Mouse (Mus musculus) c-Kit-positive CD71-negative TER-119-negative erythroid progenitor cells, embryonic 14.5 days (primary cell): ENCODE data around the gene Dgkz.

Source experiments
- DNase-seq: peaks from one replicate; pipeline ENCODE4 v3.0.0-alpha.2; 2013; ENCODE audit warnings: low read depth

The Dgkz gene

DNA sequence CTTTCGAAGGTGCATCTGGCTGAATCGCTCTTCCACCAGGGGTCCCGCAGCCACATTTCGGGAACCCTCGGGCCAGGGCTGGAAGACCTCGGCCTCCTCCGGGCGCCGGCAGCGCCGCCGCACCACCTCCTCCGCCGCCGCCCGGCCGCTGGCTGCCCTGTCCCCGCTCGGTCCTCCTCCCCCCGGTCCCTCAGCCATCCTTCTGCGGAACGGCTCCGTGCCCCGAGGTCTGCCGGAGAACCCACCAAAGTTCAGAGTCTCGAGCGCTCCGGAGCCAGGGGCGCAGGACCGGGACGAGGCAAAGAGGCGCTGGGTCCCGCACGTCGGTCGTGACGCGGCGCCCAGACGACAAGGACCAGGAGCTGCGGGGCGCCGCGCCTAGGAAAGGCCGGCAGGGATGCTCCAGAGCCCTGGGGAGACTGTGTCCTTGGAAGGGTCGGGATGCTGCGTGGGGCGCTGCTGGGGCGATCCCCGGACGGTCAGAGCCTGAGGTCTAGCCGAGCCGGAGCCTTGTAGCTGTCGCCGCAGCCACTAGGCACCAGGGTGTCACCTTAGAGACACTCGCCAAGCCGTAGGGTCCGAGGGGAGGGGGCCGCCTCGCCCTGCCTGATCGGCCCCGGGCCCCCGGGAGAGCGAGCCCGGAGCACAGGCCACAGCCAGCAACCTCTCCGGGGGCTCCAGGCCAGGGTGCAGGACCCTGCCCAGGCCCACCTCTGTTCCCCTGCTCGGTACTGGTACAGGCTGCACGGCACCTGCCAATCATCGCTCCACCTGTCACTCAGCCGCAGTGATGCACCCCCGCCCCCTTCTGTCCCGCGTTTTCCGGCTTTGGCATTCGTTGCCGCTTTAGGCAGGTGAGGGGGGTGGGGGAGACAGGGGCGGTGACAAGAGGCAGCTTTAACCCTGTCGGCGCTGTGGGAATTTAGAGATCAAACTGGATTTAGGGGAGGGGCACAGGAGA, at the start of gene Dgkz:
TSS of gene Dgkz (minus strand) at position 284 of the 961 bp plus-strand sequence.
- DNase-seq = no peak

DNA sequence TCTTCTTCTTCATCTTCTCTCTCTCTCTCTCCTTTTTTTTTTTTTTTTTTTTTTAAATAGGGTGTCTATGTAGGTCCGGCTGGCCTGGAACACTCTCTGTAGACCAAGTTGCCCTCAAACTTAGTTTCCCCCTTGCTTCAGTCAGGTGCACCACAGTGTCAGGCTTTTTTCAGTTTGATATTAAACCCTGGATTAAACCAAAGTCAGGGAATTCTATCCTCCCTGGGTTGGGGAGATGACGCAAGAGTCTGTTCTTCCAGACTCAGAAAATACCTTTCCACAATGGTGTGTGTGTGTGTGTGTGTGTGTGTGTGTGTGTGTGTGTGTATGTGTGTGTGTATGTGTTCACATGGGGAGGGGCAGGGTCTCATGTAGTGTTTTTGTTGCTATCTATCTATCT, 49.5 kb upstream of the Dgkz start:
- DNase-seq = no peak

DNA sequence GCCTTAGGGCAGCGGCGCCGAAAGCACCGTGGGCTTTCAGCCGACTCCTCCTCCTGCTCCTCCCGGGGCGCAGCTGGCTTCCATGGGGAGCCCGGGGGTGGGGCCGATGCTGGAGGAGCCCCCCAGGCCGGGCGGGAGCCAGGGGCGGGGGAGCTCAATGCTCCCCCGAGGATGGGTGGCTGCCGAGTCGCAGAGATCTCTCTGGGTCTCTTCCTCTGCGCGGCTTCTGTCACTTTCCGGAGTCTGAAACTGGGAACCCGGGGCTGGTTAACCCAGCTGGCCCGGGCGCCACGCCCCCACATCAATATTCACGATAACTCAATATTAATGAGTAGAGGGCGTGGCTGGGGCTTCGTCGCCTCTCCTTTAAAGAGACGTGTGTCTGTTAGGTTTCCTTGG, 48.6 kb upstream of the Dgkz start, which contains the start of gene Creb3l1:
TSS of gene Creb3l1 (minus strand) at position 229 of the 399 bp plus-strand sequence.
- DNase-seq = no peak

DNA sequence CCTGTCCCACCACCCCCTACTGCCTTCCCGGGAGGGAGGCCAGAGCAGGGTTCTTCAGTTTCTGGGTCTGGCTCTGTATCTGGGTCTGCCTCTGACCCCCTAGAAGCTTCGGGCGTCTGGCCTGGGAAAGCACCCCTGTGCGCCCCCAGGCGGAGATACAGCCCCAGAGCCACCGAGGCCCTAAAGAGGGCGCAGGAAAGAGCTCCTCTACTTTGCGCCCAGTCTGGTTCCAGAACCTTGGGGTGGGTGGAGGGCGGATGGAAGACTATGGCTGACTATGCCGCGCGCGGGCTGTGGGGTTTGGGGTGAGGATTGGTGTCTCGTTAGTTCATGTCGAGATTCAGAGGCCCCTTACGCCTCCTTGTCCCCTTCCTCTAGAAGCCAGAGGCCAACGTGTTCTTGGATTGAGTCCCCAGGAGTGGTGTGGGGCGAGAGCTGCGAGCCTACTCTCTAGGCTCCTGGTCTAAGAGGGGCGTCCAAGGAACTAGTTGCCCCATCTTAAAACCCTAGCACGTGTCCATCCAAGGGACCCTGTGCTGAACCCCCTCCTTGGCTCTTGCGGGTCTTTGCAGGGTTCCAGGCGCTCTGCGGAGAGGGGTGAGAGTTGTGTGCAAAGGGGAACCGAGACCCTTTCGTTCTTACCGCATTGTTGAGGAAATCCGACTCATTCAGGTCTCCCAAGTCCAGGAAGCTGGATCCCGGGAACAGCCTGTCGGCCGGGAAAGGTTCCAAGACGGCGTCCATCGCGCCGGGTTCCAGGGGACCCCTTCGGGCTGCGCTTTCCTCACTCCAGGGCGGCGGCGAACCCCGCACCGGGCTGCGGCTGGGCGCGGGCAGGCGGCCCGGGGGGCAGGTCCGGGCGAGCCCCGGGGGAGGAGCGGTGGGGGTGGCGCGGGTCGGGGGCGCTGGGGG, 48.0 kb upstream of the Dgkz start:
- no peak for DNase-seq

DNA sequence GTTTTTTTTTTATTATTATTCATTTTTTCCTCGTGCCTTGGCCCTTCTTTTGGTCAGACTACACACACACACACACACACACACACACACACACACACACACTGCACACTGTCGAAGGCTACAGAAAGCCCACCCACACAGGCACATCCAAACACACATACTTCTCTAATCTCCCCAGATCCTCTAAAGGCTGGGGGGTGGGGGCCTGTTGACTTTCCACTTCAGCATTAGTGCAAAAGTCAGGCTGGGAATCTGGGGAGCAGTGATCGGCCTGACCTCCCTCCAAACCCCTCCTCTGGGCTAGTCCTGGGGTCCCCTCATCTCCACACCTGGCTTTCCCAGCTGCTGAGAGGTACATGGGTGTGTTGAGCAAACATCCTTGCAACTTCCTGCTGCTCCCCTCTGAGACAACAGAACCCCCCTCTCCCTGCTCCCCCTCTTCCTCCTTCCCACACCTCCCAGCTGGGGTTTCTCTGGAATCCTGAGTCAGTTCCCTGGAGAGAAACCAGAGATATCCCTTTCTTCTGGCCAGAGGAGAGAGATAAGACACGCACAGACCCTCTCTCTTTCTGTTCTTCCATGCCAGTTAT, 45.1 kb upstream of the Dgkz start:
- no peak for DNase-seq

DNA sequence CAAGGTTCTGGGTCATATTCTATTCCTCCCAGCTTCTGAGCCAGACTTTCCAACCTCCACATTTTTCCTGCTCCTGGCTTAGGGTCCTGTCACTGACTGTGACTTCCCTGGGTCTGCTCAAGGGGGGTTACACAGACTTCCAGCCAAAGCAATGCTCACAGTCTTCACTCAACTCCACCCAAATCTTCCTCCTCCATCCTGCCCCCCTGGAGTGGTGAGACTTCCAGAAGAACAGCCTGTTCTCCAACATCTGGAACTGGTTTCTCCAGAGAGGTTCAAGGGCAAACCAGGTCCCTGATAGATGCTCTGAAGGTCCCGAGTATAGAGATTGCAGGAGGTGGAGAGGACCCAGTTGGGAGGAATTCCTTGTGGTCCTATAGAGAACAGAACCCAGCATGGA, 41.8 kb upstream of the Dgkz start:
- DNase-seq = no peak

DNA sequence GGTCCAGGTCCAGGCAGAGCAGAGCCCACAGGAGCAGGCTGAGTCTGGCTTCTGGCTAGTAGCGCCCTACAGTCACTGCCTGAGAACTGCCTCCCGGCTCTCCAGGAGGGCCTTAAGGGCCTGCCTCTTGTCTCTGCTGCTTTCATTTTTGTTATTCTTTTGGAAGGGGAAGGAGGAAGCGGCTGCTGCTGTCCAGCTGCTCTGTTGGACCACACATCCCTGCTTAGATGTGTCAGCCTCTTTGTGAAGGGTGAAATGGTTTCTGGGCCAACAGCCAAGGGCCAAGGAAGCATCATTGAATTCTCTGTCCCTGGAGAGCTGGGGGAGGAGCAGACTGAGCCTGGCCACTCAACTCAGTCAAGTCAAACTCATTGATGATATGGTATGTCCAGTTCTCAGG, 41.3 kb upstream of the Dgkz start:
- no peak for DNase-seq

DNA sequence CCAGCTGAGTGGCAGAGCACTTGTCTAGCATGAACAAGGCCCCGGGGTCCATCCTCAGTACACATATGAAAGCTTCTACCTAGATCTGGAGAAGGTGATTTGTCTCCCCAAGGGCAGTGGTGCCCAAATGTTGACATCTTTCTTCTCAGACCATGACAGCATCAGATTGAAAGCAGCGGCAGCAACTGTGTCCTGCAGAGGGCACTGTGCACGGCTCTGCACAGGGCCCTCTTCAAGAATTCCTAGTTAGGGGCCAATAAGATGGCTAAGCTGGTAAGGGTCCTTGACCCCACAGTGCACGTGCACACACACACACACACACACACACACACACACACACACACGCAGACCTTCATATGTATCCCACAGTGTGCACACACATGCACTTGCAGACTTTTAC, 39.2 kb upstream of the Dgkz start:
- no peak for DNase-seq

DNA sequence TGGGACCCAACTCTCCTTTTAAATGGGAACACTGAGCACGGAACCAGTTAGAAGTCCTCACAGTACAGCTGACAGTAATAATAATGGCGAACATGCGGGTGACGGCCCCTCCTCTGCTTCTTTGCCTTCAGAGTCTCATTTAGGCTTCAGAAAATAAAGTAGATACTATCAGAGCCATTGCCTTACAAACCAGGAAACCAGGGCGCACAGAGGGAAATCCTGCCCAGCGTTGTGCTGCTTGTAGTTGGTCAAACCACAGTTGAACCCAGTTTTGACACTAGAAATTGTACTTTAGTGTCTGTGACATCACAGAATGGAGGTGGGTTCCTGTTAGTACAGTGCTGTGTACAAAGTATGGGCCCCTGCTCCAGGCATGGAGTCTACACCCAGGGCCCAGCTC, 38.6 kb upstream of the Dgkz start:
- DNase-seq = no peak

DNA sequence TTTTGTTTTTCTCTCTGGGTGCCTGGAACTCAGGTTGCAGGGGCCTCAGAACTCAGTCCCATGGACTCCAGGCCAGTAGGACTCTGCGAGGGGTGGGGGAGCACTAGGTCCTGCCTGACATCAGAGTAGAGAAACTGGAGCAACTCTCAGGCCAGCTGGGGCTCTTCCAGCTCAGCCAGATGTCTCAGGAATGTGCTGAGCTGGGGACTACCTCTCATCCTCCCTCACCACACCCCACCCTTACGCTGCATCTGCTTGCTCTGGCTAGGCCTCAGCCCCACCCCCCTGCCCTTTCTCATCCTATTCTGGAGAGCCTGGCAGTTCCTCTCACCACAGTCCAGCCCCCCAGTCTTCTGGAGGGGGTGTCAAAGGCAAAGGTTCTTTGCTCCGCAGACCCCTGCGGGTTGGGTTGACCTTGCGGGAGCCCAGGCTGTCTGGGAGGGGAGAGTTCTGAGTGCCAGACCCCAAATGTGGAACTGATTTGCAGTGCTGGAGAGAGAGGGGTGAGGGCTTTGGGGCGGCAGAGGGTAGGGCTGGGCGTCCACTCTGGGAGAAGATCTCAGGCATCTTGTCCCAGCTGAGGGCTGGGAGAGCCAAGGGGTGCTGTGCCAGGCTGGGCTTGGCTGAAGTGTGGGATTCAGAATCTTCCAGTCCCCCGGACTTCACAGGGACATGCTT, 37.2 kb upstream of the Dgkz start:
- no peak for DNase-seq

DNA sequence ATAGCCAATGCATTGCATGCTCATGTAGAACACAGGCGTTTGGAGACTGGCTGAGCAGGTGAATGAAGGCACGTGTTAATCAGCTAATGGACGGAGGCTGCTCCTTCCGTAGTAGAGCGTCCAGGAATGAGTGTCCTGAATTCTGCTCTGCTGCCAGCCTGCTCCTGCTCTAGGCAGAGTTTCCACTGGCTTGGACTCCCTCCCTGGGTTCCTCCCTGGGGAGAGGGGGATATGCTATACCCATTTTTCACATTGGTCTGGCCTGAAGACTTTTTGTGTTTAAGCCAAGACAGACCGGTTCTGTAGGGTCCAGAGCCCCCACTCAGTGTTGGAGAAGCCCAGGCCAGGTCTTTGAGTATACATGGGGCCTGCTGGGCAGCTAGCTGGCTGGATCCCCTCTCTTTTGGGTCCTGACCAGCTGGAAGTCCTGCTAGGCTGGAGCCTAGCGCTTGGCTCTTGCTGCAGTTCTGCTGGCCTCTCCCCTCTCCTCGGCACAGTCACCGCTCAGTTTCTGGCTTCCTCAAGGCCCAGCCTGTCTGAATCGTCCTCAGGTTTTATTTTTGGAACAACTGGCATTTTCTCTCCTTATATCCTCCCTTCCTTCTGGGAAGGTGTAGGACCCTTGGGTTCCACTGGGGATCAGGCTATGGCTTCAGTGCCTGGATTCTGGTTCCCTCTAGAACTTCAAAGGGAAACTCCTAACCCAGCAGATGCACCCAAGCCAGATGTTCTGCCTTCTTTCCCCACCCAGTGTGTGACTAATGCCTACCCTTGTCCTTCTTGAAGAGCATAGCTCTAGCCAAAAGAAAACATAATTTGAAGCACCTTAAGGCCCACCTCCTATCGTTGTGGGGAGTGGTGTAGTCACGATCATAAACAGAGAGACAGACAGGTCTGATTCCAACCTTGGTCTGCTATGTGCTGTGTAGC, 36.0 kb upstream of the Dgkz start:
- no peak for DNase-seq

DNA sequence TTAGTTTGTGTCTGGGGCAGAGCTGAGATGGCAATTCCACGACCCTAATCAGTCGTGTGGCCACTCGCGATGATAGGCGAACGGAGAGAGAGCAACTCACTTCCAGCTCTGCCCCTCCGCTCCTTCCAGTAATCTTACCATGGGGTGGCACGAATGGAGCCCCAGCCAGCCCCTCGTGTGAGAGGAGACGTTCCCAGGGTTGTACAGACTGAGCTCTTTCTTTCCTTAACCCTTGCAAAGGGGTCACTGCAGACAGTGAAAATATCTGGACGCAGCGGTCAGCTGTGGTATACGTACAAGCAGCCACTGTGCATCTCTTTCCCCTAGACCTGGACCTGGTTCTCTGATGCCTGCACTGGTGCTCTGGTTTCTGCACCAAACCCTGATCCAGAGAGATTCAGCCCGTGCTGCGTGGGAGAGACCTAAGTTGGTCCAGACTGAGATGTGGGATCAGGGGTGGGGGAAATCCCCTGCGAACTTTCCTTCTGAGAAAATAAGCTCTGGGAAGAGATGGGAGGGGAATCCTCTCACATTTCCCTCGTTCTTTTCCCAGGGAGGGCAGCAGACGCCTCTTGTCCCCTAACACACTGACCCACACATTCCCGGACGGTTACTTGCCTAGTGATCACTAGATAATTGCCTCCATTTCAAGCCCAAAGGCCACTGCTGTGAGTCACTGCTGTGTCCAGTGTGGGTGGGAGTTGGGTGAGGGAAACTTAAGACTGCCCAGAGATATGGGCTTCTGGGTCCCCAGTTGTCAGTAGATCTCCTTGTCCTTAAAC, 33.1 kb upstream of the Dgkz start:
- no peak for DNase-seq

DNA sequence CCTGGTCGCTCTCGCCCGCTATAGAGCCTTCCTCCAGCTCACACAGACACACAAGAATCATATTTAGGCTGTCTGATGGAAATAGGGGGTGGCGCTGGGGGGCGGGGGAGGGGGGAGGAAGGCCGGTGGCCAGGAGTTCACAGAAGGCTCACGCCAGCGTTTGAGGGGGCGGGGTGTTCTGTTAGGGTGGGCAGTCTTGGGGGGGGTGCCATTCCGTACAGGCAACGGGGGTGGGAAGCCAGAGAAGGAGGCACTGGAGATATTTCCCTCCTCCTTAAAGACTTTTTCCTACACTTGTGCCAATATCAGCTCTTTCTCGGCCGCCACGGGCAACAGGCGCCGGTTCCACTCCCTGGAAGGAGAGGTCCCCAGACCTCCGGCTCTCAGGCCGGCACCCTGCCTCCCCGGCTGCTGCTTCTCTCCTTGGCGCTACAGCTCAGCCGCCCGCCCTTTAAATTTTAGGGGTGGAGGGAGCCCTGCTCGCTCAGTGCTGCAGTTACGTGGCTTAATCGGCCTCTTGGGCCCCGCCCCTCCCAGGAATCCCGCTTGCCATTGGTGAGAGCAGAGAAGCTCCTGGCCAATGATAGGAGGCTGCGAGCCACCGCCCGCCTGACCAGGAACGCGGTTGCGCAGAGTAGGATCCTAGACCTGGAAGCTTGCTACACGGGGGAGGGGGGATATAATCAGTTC, 32.4 kb upstream of the Dgkz start:
- peak; percentile 96 for DNase-seq

DNA sequence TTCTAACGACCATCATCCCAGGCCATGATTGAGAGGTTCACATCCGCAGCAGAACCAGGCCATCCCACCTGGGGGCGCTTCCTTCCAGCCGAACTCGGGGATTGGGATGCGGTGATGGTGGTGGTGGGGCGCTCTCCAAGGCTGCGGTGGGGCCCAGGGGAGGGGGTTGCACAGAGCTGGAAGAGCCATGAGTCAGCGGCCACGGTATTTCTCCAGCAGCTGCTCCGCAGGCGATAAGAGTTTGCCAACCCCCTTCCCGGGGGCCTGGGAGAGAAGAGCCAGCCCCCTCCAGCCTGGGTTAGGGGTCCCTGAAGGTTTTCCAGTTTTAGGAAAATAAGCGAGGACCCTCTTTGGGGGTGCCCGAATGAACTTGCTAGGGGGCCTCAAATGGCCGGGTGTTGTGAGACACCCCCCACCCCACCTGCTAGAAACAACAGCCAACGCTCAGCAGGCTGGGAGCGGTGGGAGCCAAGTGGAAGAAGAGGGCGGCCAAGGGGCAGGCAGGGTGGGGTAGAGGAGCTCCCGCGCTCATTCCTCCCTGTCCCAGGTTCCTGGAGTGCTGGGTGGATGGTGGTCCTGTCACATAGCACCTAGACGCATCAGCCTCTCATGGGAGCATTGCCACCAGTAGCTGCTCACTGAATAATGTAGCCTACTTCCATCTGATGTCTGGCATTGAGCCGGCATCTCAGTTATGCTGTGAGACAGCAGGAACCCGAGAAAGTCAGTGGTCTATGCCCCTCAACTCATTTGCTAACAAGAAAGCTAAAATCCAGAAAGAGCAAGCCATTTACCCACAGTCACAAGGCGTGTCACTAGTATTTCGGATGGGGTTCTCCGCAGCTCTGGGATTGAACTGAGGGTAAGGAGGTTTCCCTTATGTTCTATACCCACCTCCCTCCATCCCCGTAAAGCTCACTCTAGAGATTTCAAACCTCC, 31.6 kb upstream of the Dgkz start:
- DNase-seq = no peak

DNA sequence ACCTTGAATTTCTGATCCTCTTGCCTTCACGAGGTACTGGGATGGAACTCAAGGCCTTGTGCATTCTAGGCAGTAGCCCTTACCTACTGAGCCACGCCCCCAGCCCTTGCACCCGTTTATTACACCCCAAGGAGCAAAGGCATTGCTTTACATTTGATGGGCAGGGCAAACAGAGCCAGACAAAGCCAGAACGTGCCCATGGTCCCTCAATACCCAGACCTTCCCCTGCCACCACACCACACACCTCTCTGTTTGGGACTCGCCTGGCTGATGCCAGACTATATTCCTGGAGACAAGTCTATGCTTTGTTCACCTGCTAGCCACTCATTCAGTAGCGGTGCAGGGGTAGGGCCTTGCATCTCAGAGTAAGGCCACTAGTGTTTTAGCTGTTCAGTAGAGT, 30.8 kb upstream of the Dgkz start:
- no peak for DNase-seq

DNA sequence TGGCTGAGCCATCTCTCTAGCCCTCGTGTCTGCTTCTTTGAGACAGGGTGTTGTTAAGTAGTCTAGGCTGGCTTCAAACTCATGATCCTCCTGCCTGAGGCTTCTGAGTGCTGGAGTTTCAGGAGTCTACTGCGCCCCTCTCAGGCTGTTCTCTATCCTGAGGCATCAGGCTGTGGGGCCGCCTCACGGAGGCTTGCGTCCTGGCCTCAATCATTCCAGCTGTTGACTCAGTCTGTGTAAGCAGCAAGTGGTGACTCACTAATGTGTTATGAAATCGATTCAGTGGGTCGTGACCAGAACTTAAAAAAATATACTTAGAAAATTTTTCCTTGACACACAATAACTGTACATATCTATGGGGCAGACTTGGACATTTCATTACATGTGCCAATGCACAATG, 29.0 kb upstream of the Dgkz start:
- DNase-seq = no peak

DNA sequence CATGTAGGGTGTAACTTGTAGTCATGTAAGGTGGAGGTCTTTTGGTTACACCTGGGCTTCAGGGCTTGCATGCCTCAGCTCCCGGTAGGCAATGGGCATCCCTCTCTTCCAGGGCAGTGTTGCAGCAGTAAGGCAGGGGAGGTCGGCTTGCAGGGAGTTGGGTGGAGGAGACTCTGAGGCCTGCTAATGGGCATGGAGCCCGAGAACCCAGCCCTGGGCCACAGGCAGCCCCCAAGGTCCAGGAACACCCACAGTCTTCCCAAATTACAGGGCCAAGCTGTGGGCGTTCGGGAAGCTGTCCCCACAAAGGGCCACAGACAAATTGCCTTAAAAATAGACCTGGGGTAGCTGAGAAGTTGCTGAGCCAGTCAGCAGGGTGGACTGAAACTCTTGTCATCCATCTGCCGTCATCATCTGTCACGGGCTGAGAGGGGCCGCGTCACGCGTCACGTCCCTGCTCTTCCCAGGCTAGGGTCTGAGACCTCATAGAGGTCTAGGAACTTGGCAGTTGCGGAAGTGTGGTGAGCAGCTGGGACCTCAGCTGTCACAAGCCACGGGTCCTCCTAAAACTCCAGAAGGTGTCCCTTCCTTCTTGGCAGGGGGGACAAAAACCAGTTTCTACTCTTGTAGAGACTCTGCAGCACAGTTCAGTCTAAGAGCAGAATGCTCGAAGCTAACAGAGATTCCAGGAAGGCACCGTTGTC, 22.4 kb upstream of the Dgkz start:
- no peak for DNase-seq

DNA sequence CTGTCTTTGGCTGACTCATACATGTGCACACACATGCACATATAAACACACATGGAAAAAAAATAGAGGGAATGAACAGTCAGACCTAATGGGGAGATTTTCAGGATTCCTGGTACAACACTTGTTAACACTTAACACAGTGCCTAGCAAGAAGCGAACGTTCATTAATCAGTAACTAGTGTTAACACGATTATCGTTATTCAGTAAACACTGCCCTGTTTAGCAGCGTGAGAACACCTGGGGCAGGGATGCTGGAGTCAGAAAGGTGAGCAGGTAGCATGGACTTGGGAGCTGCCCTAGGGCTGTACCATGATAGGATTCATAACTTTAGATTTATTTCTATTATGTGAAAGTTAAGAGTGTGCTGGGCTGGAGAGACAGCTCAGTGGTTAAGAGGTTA, 20.3 kb upstream of the Dgkz start:
- DNase-seq = no peak
